Mouse (Mus musculus) ES-Bruce4 (cell line): ENCODE measurements around the gene Ifna14.
"Not testable (repeated sequence)": the region's sequence is repeated elsewhere in the genome, so short reads cannot be mapped to it uniquely, and the experiment has no call there.

ENCODE experiments used
- CTCF ChIP-seq: IDR thresholded peaks from one replicate; pipeline ENCODE4 v1.8.1; 2011; ENCODE audit warnings: low read depth, low read length
- EP300 ChIP-seq: IDR thresholded peaks from 2 replicates; pipeline ENCODE4 v1.6.1; 2011; ENCODE audit warnings: low read depth, low read length; ENCODE audit not compliant: insufficient read depth
- POLR2A ChIP-seq: IDR thresholded peaks from one replicate; pipeline ENCODE4 v1.8.1; 2011; ENCODE audit warnings: low read length; ENCODE audit not compliant: insufficient read depth

DNA sequence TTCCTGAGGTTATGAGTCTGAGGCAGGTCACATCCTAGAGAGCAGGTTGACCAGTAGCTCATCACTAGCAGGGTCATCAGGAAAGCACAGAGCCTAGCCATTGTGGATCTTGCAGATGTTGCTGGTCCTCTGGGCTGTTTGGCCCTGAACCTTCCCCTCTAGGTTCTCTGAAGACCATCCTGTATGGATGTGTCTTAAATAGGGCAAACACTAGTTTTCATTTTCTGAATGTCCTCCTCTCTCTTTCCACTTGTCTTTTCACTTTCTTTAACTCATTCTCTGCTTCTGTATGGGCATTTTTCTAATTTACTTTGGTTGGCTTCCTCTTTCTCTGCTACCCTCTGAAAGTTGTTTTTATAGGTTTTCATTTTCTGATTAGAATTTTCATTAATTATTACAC lies 13.5 kb downstream of the Ifna14 start, which contains the start of gene Ifna15:
- not testable (repeated sequence) for TF ChIP-seq CTCF, EP300, POLR2A
